22 mouse cellular contexts compared by ENCODE assay signal in the genomic region with DNA sequence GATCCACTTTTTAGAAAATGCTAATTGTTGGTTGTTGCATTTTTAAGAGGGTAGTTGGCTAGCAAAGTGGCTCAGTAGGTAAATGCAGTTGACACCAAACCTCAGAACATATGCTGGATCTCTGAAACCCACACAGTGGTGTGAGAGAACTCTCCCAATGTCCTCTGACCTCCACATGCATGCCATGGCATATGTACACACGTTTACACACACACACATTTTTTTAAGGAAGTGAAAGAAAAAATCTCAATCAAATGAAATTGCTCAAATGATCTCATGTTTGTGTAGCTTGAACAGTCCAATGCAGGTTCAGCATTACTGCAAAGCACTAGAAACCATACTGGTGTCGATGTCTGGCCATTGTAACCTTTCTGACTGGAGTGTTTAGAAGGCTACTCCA.
"Had no signal": no experiment of that assay in that cellular context is flagged by ENCODE, and none has a peak within 500 bp of the region (broad histone marks: within the 10 kb centered on the region; RNA-seq: fewer than 3 reads in every experiment).

No protein-coding gene starts in this region.

- H3K36me3 ChIP-seq: kidney, embryonic 15.5 days; limb, embryonic 13.5 days; liver, embryonic 12.5 days; liver, embryonic 15.5 days; lung, embryonic 15.5 days; midbrain, embryonic 12.5 days; midbrain, embryonic 15.5 days; neural tube, embryonic 12.5 days had no signal

- H3K9ac ChIP-seq: kidney, embryonic 15.5 days; limb, embryonic 13.5 days; liver, embryonic 12.5 days; liver, embryonic 15.5 days; lung, embryonic 15.5 days; midbrain, embryonic 12.5 days; midbrain, embryonic 15.5 days; neural tube, embryonic 12.5 days had no signal

- H3K27ac ChIP-seq: kidney, embryonic 15.5 days; limb, embryonic 13.5 days; liver, embryonic 12.5 days; liver, embryonic 15.5 days; lung, embryonic 15.5 days; midbrain, embryonic 12.5 days; midbrain, embryonic 15.5 days; neural tube, embryonic 12.5 days had no signal

- H3K4me3 ChIP-seq: kidney, embryonic 15.5 days; limb, embryonic 13.5 days; liver, embryonic 12.5 days; liver, embryonic 15.5 days; lung, embryonic 15.5 days; midbrain, embryonic 12.5 days; midbrain, embryonic 15.5 days; neural tube, embryonic 12.5 days had no signal

- DNase-seq: kidney, adult 11 months; kidney, adult 8-10 months; kidney, postnatal 10 days; kidney, postnatal 36 days; left cerebral cortex, postnatal 4 days; liver; lung, adult 18-20 months; lung, postnatal 10 days; lung, postnatal 36 days; retina, postnatal 1 day; right cerebral cortex, postnatal 25 days; spleen, adult 18-20 months; thymus, adult 18-20 months; thymus, postnatal 4 days had no signal

- H3K9me3 ChIP-seq: kidney, embryonic 15.5 days; limb, embryonic 13.5 days; liver, embryonic 12.5 days; liver, embryonic 15.5 days; lung, embryonic 15.5 days; midbrain, embryonic 12.5 days; midbrain, embryonic 15.5 days; neural tube, embryonic 12.5 days had no signal

- H3K27me3 ChIP-seq: kidney, embryonic 15.5 days; liver, embryonic 12.5 days; liver, embryonic 15.5 days; lung, embryonic 15.5 days; midbrain, embryonic 12.5 days; midbrain, embryonic 15.5 days; neural tube, embryonic 12.5 days had no signal

- ATAC-seq: liver, embryonic 12.5 days; midbrain, embryonic 15.5 days had no signal

- H3K4me1 ChIP-seq: liver, embryonic 12.5 days; liver, embryonic 15.5 days; midbrain, embryonic 12.5 days; midbrain, embryonic 15.5 days; neural tube, embryonic 12.5 days had no signal

- H3K4me2 ChIP-seq: kidney, embryonic 15.5 days; limb, embryonic 13.5 days; liver, embryonic 12.5 days; liver, embryonic 15.5 days; lung, embryonic 15.5 days; midbrain, embryonic 12.5 days; midbrain, embryonic 15.5 days; neural tube, embryonic 12.5 days had no signal
